8 mouse cellular contexts compared by ENCODE assay signal in the genomic region with DNA sequence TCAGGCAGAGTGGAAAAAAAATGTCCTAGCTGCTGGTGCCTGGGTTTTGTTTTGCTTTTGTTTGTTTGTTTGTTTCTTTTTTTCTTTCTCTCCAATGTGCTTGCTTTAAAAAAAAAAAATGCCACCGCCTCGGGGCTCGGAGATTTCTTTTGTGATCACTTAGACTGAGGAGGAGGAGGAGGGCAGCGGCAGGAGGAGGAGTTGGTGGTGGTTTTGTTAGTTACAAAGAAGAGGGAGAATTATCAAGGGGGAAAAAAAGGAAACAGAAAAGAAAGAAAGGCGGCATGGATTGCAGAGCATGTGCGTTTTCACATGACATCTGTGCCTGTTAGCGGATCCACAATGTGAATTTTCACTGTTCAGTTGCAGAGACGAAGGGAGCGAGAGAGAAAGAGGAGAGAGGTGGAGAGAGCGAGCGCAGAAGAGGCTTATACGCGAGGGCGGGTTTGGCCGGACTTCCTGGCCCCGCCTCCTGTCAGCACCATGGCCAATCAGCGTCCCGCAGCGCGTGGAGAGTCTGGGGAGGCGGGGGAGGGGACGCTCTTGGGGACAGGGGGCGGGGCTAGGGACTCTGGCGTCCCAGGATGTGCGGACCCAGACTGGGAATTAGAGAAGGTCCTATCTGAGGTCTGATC. TPM values are rescaled to one million over a fixed set of nuclear protein-coding genes. Genes with fewer than 3 reads are reported as not detected.
A peak's percentile ranks its signal among the peaks of the same experiment; 100 is the strongest.
DNase-seq lines count a peak whose midpoint lies in the region; ATAC-seq lines count a peak whose summit lies in the region.

A gene (minus strand): TSS at position 404 of the 635 bp plus-strand sequence.

- H3K36me3 ChIP-seq in macrophage (ENCODE audit: inconsistent target): no peaks in the 10 kb centered on the region

- WGBS in macrophage (ENCODE audit: missing documents): 2% methylated on average over 25 of the region's 25 CpGs

- ATAC-seq in inflammation-experienced regulatory T-cells, adult 6 months: peak; percentile 64

- peak; percentile 90 for DNase-seq in adrenal gland, postnatal 10 days
- peak; percentile 95 for DNase-seq in embryo, embryonic 10.5 days (ENCODE audit: low spot score)
- DNase-seq in gastrocnemius, postnatal 25 days: peak; percentile 68
- DNase-seq in left cerebral cortex, adult 8-10 months (ENCODE audit: low spot score in 2 of 2): peak; percentile 74 to 78
- DNase-seq in right cerebral cortex, postnatal 25 days: peak; percentile 83
- no peak for DNase-seq in spleen, adult 12 weeks (ENCODE audit: low spot score)

- H3K4me3 ChIP-seq in macrophage (ENCODE audit: inconsistent target): peak within 1 kb of the TSS; percentile 2; the same call in 1 of the 2 replicates

- no peak within 1 kb of the TSS for H3K27ac ChIP-seq in macrophage

- H3K79me2 ChIP-seq in macrophage (ENCODE audit: inconsistent target): no peaks in the 10 kb centered on the region

RNA-seq across cellular contexts. Expression of the gene that starts here (rescaled TPM):
- under 1 TPM; 0.54 to 0.85 TPM for total RNA-seq in adrenal gland, postnatal 10 days (2021)
- total RNA-seq in gastrocnemius, postnatal 25 days (2021): under 1 TPM; 0.15 to 0.46 TPM
- polyA plus RNA-seq in inflammation-experienced regulatory T-cells, adult 6 months (2017; shearing (Covaris generic)): under 1 TPM in 2 of 3 experiments, not detected in 1; 0.29 to 0.56 TPM
- 10 to 100 TPM; 40.0 to 51.0 (median 44.4) TPM for total RNA-seq in left cerebral cortex, adult 8-10 months (2022)
- not detected for total RNA-seq in macrophage (2018; cell fraction: chromatin; rRNA removed)
- not detected for total RNA-seq in macrophage (2018; cell fraction: cytosol; rRNA removed)
- total RNA-seq in macrophage (2018; cell fraction: nucleus; rRNA removed): not detected
- not detected in 3 replicates for polyA plus RNA-seq in macrophage (2018)

Comparison
In these comparisons a context has a peak if more than half of its experiments do, and no peak if none do; other contexts are left out.
1. RNA of the gene that starts here (total RNA-seq): 40.0 to 51.0 TPM in left cerebral cortex, adult 8-10 months; 0.54 to 0.85 TPM in adrenal gland, postnatal 10 days and 0.15 to 0.46 TPM in gastrocnemius, postnatal 25 days; every median in the first group is over 10 times any median in the second.
2. Peak in DNase-seq in adrenal gland, postnatal 10 days; RNA of the gene not detected or under 1 TPM.
3. Peak in DNase-seq in gastrocnemius, postnatal 25 days; RNA of the gene not detected or under 1 TPM.
4. Peak in ATAC-seq in inflammation-experienced regulatory T-cells, adult 6 months; RNA of the gene not detected or under 1 TPM.